Mouse (Mus musculus) MN1 (cell line): ENCODE measurements around the gene Msh5.
"Not testable (repeated sequence)": the region's sequence is repeated elsewhere in the genome, so short reads cannot be mapped to it uniquely, and the experiment has no call there.

ENCODE experiments used
- DNase-seq: peaks from one replicate; pipeline ENCODE4 v3.0.0-alpha.2; 2016; ENCODE audit warnings: low spot score

Gene Msh5

DNA sequence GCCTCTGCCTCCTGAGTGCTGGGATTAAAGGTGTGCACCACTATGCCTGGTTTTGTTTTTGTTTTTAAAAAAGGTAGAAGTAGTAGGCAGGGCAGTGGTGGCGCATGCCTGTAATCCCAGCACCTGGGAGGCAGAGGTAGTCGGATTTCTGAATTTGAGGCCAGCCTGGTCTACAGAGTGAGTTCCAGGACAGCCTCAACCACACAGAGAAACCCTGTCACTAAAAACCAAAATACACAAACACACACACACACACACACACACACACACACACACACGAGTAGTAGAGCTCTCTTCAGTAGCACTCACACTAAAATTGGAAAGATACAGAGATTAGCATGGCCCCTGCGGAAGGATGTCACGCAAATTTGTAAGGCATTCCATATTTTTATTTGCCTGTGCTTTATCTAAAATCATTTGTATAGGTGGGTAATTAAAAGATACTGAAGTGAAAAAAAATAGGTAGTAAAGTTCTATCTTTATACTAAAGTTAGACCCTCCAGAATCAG lies 2.4 kb upstream of the Msh5 start:
- no peak for DNase-seq

DNA sequence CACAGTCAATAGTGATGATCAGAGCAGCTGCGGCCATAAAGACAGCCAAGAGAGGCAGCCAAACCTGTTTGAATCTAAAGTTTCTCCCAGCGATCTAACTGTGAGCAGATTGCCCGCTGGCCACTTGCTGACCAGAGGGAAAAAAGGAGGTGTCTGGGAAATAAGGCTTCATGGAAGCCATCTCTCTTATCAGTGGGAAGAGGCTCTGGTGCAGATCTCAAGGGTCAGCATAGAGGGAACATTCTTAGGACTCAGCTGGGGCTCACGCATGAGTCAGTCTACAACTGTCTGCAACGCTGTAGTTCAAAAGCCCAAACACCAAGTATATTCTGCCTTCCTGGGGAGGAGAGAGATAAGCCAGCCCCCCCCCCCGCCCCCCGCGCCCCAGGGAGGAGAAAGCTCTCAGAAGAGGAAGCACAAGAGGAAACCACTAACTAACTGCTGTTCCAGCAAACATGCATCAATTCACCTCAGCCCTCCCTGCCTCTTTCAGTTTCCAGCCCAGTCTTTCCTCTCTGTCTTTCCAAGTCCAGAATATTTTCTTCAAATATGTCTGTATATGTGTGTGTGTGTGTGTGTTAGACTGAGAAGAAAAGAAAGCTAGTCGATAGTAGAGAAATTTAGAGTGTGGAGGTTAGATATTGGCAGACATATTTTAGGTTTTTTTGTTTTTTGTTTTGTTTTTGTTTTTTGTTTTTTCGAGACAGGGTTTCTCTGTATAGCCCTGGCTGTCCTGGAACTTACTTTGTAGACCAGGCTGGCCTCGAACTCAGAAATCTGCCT lies 1.8 kb upstream of the Msh5 start:
- DNase-seq: no peak

DNA sequence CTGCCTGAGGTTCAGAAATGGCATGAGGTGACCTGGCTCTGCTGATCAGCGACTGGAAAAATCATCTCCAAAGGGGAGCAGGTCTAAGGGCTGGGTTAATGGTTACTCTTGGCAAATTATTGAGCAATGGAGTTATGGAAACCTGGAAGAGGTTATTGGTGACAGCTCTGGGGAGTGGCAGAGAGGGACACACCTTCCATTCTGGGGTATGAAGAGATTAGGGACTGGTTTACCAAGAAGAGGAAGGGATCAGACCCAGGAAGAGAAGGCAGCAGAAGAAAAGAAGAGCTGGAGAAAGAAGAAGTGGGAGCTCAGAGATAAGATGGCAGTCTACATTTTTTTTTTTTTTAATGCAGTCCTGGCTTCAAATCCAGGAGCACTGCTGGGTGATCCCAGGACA lies 1.1 kb upstream of the Msh5 start:
- no peak for DNase-seq

DNA sequence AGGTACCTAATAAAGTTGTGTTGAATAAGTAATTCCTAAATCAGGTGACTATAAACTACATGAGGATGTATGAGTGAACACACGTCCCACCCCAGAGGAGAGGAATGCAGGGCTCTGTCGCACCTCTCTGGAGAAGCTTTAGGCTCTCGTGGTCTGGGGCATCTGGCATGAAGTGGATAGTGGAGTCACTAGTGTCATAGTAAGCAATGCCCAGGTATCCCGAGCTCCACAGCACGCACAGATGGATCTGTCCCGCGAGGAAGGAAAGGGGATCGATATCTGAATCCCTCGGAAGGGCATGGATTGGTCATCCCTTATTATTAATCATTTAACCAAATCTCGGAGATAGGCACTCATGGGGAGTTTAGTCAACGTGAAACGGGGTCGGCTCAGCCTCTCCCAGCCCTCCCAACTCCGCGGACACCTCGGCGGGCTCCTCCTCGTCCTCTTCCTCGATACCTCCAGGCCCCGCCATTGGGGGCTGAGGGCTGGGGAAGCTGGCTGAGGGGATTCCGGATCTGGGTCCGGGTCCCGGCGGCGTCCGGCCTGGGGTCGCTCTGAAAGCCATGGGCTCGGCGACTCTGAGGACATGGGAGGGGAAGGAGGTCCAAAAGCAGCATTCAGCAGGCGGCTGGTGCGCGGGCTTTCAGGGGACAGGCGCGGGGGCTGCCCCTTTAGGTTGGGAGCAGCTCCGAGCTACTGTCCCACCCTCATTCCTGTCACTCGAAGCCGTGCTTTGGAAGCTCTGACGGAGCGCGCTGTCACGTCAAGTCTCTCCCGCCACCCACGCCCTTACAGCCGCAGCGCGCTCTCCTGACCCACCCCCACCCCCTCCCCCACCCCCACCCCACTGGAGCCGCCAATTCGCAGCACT lies 501 bp downstream of the Msh5 start:
- DNase-seq: no peak

DNA sequence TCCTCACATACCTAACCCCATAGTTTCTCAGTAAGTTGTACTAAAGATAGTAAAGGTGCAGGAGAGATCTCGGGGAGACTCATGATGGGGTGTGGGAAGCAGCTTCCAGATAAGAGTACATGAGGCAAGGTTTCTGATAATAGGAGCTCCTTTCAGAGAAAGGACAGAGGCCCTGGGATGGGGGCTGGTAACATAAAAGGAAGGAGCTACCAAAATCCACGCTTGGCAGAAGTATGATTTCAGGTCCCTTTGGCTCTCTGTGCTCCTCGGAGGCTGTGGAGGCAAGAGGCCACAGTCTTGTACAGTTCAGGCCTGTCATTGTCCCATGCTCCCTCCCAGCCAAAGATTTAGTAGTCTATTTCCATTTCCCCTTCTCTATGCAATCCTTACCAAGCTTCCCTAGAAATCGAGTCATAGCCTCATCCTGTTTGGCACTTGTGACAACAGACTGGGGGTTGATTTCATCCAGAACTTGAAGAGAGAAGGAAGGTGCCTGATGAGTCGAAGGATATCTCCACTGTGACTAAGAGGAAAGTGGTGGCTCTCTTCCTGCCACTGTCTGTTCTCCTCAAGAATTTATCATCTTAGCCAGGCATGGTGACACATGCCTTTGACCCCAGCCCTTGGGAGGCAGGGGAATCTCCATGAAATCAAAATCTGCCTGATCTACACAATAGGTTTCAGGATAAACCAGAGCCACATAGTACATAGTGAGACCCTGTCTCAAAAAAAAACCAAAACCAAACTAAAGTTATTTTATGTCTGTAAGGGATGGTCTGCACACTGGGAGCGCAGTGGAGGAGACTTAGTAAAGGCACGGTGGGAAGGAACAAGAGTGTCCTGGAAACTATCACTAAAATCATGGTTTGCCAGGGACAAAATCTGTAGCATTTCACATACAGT lies 1.4 kb downstream of the Msh5 start:
- DNase-seq: no peak

DNA sequence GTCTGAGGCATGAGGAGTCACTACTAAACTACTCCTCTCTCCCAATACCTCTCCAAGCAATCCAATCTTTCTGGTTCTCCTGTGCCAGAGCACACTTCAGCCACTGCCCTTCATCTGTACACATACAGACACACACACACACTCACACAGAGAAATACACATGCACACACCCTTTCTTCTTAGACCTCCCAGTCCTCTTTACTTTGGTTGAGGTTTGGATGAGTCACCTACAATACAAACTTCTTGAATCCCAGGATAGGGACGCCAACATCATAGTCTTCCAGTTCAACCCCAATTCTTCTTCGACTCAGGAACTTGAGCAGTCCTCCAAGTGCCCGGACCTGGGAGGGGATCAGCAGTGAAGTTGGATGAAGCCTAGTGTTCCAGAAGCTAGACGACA lies 2.8 kb downstream of the Msh5 start:
- no peak for DNase-seq

DNA sequence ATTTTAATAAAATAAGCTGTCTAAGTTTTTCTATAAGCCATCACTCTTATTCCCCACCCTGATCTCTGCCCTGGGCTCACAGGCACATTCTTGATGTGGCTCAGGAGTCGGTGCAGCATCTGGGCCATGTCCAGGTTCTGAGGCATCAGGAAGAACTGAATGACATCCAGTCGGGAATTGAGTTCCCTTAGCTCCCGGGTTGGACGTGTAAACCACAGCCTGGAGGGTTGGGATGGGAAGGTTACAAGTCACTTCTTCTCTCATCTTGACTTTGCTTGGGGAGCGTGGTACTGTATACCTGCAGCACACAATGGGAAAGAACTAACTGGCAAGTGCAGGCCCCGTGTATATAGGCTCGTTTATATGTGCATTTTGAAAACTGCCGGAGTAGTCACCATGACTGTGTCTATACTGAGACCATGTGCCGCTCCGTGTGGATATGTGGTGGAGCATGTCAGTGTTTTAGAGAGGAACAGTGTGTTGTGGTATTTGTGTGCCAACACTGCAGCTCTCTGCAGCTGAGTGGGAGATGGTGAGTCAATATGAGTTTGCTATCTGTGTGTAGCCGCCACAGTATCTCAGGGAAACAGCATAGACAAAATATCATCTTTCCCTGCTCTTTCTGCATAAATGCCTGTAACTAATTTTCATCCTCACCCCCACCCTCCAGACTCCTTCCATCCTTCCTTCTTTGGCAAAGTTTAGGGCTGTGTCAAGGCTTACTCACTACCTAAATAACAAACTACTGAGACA lies 7.2 kb downstream of the Msh5 start:
- no peak for DNase-seq

DNA sequence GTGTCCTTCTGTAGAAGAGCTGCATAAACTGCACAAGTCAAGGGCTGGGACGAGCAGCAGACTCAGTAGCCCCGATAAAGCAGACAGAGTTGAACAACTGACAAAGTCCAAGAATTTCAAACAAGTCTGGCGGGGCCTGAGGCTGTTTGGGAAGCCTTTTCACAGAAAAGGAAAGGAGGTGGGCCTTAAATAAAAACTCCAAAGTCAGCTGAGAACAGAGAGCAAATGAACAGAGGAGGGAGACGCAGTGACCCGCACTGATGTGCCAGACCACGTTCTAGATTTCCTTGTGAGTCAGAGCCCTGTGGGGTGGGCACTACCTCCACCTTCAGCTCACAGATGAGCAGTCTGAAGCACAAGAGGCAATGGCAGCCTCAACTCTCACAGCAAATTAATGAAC lies 11.6 kb downstream of the Msh5 start:
- DNase-seq: no peak

DNA sequence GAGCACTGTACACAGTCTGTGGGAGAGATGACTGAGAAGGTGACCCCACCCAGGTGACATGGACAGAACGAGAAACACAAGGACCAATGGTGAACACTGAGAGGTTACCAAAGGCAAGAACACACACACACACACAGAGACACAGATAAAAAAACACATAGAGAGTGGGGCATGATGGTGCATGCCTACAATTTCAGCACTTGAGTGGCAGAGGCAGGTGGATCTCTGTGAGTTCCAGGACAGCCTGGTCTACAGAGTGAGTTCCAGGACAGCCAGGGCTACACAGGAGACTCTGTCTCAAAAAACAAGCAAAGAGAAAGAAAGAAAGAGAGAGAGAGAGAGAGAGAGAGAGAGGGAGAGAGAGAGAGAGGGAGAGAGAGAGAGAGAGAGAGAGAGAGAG lies 12.8 kb downstream of the Msh5 start:
- not testable (repeated sequence) for DNase-seq

DNA sequence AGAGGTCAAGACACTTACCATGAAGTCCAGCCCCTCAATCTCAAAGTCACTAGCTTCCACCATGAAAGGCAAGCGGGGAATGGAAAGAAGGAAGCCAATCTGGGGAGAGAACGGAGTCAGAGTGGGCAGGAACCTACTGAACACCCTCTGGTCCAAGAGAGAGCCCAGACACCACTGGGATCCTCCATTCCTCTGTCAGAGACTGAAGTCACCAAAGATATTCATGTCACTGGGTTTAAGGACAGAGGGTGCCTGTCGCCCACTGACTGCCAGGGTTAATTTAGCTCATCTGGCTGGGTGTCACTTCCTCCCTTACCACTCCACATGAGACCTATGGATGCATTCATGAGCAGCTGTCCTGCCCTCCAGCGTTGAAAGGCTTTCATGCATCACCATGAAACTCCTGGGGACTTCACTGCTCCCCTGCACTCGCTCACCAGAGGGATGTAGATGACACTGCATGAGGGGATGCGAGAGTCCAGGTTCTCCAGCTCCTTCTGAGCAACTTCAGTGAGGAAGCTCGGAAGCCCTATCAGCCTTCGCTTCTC lies 14.1 kb downstream of the Msh5 start:
- no peak for DNase-seq

DNA sequence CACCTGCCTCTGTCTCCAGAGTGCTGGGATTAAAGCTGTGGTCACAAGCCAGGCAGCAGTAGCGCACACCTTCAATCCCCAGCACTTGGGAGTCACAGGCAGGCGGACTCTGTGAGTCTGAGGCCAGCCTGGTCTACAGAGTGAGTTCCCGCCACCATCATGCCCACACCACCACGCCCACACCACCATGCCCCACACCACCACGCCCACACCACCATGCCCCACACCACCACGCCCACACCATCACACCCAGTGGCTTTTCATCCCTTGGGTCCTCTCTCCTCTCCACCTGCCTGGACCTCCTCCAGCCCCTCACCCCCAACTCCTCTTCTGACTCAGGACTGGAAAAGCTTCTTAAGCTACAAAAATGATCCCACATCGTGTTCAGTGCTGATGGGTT lies 14.7 kb downstream of the Msh5 start:
- DNase-seq: no peak

DNA sequence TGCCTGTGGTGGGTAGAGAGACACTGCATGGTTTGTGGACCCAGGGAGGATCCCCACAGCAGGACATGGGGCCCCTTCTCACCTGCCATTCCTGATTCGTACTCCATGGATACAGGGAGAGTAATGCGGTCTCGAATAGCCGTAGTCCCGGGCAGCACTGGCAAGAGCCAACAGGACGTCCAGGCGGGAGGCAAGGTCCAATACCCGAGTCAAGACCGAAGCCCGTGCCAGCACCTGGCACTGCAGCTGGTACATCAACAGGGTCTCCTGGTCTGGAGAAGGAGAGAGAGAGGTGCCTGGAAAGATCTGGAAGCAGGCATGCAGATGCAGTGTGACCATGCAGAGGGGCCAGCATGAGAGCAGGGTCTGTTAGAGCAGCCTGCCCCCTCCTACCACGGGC lies 15.3 kb downstream of the Msh5 start:
- DNase-seq: no peak

DNA sequence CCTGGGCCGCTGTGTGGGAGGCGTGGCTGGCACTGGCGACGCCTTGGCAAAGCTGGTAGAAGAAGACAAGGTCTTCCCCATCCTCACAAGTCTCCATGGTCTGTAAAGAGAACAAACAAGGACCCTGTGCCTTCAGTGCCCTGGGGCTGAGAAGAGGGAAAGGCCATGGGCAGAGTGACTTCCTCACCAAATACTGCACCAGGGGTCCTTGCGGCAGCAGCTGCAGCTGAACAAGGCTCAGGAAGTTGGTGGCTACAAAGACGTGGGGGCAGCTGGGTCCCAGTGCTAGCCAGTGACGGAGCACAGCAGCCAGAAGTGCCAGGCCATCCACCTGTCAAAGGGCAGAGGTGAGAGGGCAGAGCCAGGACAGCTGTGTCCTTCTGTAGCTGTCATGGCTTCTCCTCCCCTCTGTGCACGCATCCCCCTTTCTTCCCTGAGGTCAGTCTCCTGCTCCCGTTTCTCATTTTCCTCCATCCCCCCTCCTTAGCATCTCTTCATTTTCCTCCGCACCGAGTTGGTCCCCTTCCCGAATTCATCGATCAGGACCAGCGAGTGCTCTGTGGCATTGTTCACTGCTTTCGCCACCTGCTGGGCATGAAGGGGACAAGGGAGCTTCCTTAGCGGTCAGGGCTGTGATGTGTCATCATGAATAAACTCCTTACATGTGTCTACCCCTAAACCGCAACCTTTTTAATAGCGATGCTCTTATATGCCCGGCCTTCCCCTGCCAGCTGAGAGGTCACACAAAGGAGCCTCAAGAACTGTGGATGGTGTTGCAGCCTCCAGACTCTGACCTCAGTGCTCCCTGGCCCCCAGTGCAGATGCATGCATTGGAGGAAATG lies 16.6 kb downstream of the Msh5 start:
- no peak for DNase-seq

DNA sequence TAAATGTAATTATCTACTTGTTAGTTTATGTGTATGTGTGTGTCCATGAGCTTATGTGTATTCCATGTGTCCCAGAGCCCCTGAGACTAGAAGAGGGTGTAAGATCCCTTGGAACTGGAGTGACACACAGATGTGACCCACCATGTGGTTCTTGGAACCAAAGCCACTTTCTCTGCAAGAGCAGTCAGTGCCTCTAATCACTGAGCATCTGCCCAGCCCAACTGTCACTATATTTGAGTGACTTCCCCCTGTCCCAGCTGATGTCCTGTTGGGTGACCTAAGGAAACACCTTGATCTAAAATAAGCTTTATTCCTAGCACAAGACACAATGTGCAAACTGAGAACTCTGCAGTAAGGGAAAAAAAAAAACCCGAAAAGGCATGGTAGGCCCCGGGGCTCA lies 18.2 kb downstream of the Msh5 start:
- DNase-seq: no peak

DNA sequence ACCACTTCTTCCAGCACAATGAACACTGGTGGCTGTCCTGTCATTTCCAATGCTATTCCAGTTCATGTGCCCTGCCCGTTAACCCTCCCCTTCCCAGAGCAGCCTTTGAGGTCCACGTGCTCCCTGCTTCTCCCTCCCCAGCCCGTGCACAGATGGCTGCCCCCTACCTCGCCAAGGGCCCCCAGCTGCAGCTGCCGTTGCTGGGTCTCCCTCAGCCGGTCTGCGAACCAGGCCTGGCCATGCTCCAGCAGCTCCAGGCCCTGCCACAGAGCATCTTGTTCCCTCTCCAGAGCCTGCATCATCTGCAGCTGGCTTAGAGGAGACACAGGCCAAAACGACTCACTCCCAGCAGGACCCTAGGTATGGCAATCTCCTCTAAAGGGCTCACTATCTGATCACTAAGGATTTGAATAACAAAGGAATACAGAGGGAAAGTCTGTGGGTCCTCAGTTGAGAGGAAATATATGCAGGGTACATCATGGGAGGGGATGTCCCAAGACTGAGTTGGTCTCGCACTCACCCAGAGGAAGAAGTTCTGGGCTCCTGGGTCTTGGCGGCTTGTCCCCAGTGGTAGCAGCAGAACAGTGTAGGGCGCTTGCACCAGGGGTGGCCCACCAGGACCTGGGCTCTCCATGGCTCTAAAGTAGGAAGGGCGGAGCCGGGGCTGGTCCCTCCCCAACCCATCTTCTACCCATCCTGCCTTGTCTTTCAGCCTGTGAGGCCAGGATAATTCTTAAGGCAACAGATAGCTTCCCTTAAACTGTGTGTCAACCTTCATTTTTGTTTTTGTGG lies 19.1 kb downstream of the Msh5 start, which contains the start of gene Sapcd1:
Sapcd1 (minus strand) TSS at position 740 of the 792 bp plus-strand sequence.
- DNase-seq: peak; percentile 63

DNA sequence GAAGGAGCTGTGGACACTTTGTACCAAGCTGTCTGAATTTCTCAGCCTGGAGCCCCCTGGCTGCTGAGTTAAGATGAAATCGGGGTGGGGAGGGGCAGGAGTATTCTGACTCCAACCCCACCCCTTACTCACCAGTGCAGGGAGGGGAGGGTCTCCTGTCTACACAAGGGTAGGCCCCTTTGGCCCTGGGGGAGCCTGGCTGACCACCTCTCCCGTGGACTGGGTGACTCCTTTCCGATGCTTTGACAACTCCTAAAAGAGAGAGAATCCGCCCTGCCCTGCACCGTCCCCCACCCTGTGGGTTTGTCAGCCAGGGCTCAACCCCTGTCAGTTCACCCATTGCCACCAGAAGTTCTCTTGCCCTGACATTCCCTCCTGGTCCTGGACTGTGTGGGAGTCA lies 20.3 kb downstream of the Msh5 start:
- DNase-seq: no peak

DNA sequence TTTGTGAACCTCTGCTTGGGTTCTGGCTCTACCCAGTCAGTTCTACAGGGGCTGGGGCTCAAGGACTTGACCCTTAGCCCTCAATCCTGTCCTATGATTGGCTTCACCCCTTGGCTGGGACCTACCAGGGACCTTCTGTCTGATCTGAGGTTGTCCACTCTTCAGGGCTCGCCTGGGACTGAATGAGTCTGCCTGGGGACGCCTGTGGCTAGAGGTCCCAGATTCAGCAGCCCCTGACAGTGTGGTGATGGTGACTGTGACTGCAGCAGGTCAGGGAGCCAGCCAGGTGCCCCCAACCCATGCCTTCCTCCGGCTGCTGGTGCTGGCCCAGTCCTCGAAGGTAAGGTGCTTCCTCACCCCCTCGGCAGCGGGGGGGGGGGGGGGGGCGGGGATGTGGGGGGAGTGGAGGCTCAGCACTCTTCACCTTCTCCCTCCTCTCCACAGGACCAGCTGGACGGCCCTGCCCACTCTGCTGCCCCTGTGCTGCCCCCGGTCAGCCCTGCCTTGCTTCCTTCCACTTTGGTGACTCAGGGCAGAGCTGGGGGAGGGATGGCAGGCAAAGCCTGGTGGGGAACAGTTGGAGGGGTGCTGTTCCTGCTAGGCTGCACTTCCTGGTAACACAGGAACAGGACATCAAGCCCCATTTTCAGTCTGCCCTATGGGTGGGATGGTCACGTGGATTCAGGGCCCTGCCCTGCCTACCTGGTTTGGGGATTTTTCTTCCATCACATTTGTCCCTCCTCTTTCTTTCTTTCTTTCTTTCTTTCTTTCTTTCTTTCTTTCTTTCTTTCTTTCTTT lies 21.7 kb downstream of the Msh5 start:
- no peak for DNase-seq

DNA sequence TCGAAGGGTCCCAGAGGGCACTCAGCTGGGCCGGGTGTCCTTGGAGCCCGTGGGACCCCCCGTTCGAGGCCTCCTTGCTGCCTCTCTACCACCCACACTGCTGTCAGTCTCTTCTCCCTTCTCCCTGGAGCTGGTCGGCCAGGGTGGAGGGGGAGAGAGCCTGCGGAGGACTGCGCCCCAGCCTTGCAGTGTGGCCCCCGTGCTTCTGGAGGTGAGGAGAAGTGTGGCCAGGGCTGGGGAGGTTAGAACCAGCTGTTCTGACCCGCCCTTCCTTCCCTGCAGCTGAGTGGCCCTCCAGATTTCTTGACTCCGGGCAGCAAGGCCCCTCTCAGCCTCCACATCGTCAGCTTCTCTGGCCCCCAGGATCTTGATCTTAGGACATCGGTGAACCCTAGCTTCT lies 22.3 kb downstream of the Msh5 start:
- DNase-seq: no peak
